Mouse (Mus musculus) testis, adult 2 months (tissue): ENCODE measurements around the gene Stac3.

ENCODE experiments used
- CTCF ChIP-seq: fragments of 200-500 bp; IDR thresholded peaks from 2 replicates; pipeline ENCODE4 v1.5.1; 2012; ENCODE audit warnings: low read depth, mild to moderate bottlenecking, inconsistent platforms, low read length, moderate library complexity; ENCODE audit not compliant: control insufficient read depth, insufficient read depth, insufficient replicate concordance
- POLR2A ChIP-seq: fragments of 200-500 bp; IDR thresholded peaks from 2 replicates; pipeline ENCODE4 v1.6.1; 2012; ENCODE audit warnings: low read depth, mild to moderate bottlenecking, inconsistent platforms, low read length, moderate library complexity; ENCODE audit not compliant: control insufficient read depth

GRCm38 (mm10) chr10:127521611-127522080 is 20.2 kb downstream of the Stac3 start:
- TF ChIP-seq CTCF: no peak
- TF ChIP-seq POLR2A: no peak
